Mouse (Mus musculus) CH12.LX (cell line): ENCODE data around the gene Olfr1359.

ENCODE experiments used
- CHD1 ChIP-seq: IDR thresholded peaks from 2 replicates; pipeline ENCODE4 v1.6.1; 2012; ENCODE audit warnings: low read depth, low read length, improper control_type of control experiment, inconsistent platforms
- CTCF ChIP-seq, 2 experiments: IDR thresholded peaks in 1 of 2; conservative IDR thresholded peaks in 1 of 2; 2 replicates each; pipeline ENCODE4 v1.5.1; 2011 to 2012; ENCODE audit warnings: low read depth in 2 of 2, low read length in 2 of 2, improper control_type of control experiment in 1 of 2, inconsistent platforms in 1 of 2, mild to moderate bottlenecking in 1 of 2, moderate library complexity in 1 of 2
- E2F4 ChIP-seq: IDR thresholded peaks from 2 replicates; pipeline ENCODE4 v1.6.1; 2011; ENCODE audit warnings: low read depth, low read length, improper control_type of control experiment; ENCODE audit not compliant: insufficient replicate concordance
- JUN ChIP-seq: IDR thresholded peaks from 2 replicates; pipeline ENCODE4 v1.6.1; 2011; ENCODE audit warnings: low read depth, mild to moderate bottlenecking, low read length, improper control_type of control experiment, moderate library complexity; ENCODE audit not compliant: insufficient read depth
- MAFK ChIP-seq: IDR thresholded peaks from 2 replicates; pipeline ENCODE4 v1.6.1; 2011; ENCODE audit warnings: low read length, improper control_type of control experiment; ENCODE audit not compliant: insufficient replicate concordance
- MAX ChIP-seq: IDR thresholded peaks from 2 replicates; pipeline ENCODE4 v1.6.1; 2011; ENCODE audit warnings: low read length, improper control_type of control experiment
- NRF1 ChIP-seq: IDR thresholded peaks from 2 replicates; pipeline ENCODE4 v1.6.1; 2014; ENCODE audit warnings: low read depth, mild to moderate bottlenecking, inconsistent platforms, low read length, improper control_type of control experiment, moderate library complexity
- POLR2A ChIP-seq: IDR thresholded peaks from 2 replicates; pipeline ENCODE4 v1.6.1; 2011; ENCODE audit warnings: low read depth, mild to moderate bottlenecking, improper control_type of control experiment, low read length
- SIN3A ChIP-seq: IDR thresholded peaks from 2 replicates; pipeline ENCODE4 v1.6.1; 2012; ENCODE audit warnings: low read length, improper control_type of control experiment, inconsistent platforms
- SMC3 ChIP-seq: IDR thresholded peaks from 2 replicates; pipeline ENCODE4 v1.6.1; 2011; ENCODE audit warnings: low read depth, low read length, improper control_type of control experiment
- ZNF384 ChIP-seq: IDR thresholded peaks from 2 replicates; pipeline ENCODE4 v1.6.1; 2012; ENCODE audit warnings: low read depth, low read length, improper control_type of control experiment, inconsistent platforms

DNA sequence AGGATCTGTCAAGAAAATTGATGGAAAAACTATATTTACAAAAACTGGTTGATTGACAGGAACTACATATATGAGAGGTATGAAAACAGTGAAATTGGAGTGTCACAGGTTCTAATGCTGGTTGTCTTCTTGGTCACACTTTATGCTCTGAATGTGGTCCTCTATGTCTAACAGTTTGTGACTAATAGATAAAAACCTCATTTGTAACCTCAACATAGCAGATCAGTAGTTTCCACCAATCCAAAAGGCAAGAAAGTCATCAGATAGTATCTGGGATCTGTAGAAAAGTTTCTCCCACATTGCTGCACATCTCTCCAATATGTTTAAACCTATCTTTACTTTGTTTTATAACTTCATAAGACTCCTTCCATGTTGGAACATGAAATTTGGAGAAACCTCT, 53.5 kb downstream of the Olfr1359 start:
- TF ChIP-seq ZNF384, result no peak
- TF ChIP-seq CHD1, result no peak
- TF ChIP-seq CTCF (conservative IDR thresholded peaks at IDR 0.05 in 1 of 2, IDR thresholded peaks at IDR 0.05 in 1 of 2; ENCODE audit: low read depth in 2 of 2, low read length in 2 of 2), result no peak
- TF ChIP-seq SIN3A, result no peak
- TF ChIP-seq POLR2A, result no peak
- no peak for TF ChIP-seq MAFK
- no peak for TF ChIP-seq SMC3
- TF ChIP-seq NRF1, result no peak
- TF ChIP-seq MAX, result no peak
- TF ChIP-seq E2F4, result no peak
- no peak for TF ChIP-seq JUN
